Mouse (Mus musculus) stomach, postnatal 0 days (tissue): ENCODE results near the gene Ubr4.

Experiments used
- CTCF ChIP-seq: IDR thresholded peaks from 2 replicates; pipeline ENCODE4 v1.5.1; 2016; ENCODE audit warnings: antibody characterized with exemption, low read depth, mild to moderate bottlenecking, moderate library complexity
- EP300 ChIP-seq: optimal IDR thresholded peaks from 2 replicates; pipeline ENCODE3; 2016; ENCODE audit warnings: antibody characterized with exemption

GRCm38 (mm10) chr4:139310171-139310898 lies 42.1 kb upstream of the Ubr4 start, which contains the start of the genes Pqlc2 and Akr7a5:
- TF ChIP-seq CTCF (peak; percentile 35; the same call in 1 of the 2 replicates), EP300 (no peak)
